Mouse (Mus musculus): ENCODE results near the gene Zfp846. TPM values are rescaled to one million over a fixed set of nuclear protein-coding genes. Genes with fewer than 3 reads are reported as not detected.

Gene Zfp846
- total and polyA plus RNA-seq, 3 experiments = 10.2 to 11.2 TPM; not detected in 1

- H3K36me3 ChIP-seq (ENCODE audit: control insufficient read depth in 1 of 2, insufficient read depth in 2 of 2, low read length in 2 of 2) = peaks cover 0 to 5% of the 10 kb centered on the region in 2 experiments; a peak in 2 of 4 replicates
- peaks cover 0 to 12% of the 10 kb centered on the region in 2 experiments; a peak in 1 of 4 replicates for H3K4me1 ChIP-seq (ENCODE audit: control insufficient read depth in 1 of 2, insufficient read depth in 2 of 2, low read length in 2 of 2)
- peak; percentile 70 to 75 for TF ChIP-seq EP300 (IDR thresholded peaks at IDR 0.05; ENCODE audit: low read depth in 1 of 2, low read length in 2 of 2)
- no peak for TF ChIP-seq SMC3 (IDR thresholded peaks at IDR 0.05; ENCODE audit: low read depth, low read length)
- no peak for TF ChIP-seq POLR2AphosphoS5 (IDR thresholded peaks at IDR 0.05; ENCODE audit: borderline replicate concordance, low read depth, low read length)
- no peak for TF ChIP-seq NRF1 (IDR thresholded peaks at IDR 0.05; ENCODE audit: insufficient read depth, low read depth, low read length, poor library complexity, severe bottlenecking)
- TF ChIP-seq ZC3H11A (IDR thresholded peaks at IDR 0.05; ENCODE audit: low read depth, low read length) = no peak
- TF ChIP-seq POLR2AphosphoS2 (IDR thresholded peaks at IDR 0.05; ENCODE audit: low read length) = no peak
- TF ChIP-seq KAT2A (conservative IDR thresholded peaks at IDR 0.05; ENCODE audit: low read depth, low read length) = no peak
- TF ChIP-seq CHD1 (IDR thresholded peaks at IDR 0.05; ENCODE audit: low read depth, low read length) = no peak
- TF ChIP-seq MYB (IDR thresholded peaks at IDR 0.05; ENCODE audit: low read depth, low read length) = 0 out of 2 replicates have a peak, but pooled peaks have one; percentile 17
- peak; percentile 58; the same call in 1 of the 2 replicates for TF ChIP-seq GATA1 (IDR thresholded peaks at IDR 0.05; ENCODE audit: low read depth, low read length)
- no peak for TF ChIP-seq POLR2A (IDR thresholded peaks at IDR 0.05; ENCODE audit: control insufficient read depth in 1 of 2, insufficient read depth in 1 of 2, low read depth in 1 of 2, low read length in 2 of 2, poor library complexity in 1 of 2)
- TF ChIP-seq HCFC1 (IDR thresholded peaks at IDR 0.05; ENCODE audit: low read depth, low read length) = no peak
- no peak for TF ChIP-seq UBTF (IDR thresholded peaks at IDR 0.05; ENCODE audit: borderline replicate concordance, insufficient read depth, low read depth, low read length)
- TF ChIP-seq BHLHE40 (IDR thresholded peaks at IDR 0.05; ENCODE audit: borderline replicate concordance, low read depth, low read length) = no peak
- TF ChIP-seq NELFE (IDR thresholded peaks at IDR 0.05; ENCODE audit: low read depth, low read length) = no peak
- TF ChIP-seq ZMIZ1 (IDR thresholded peaks at IDR 0.05; ENCODE audit: low read depth, low read length) = no peak
- peak; percentile 53 for TF ChIP-seq ETS1 (IDR thresholded peaks at IDR 0.05; ENCODE audit: low read depth, low read length)
- TF ChIP-seq E2F4 (IDR thresholded peaks at IDR 0.05; ENCODE audit: borderline replicate concordance, low read depth, low read length) = no peak
- TF ChIP-seq TAL1 (IDR thresholded peaks at IDR 0.05; ENCODE audit: low read length) = peak; percentile 7; the same call in 1 of the 2 replicates
- TF ChIP-seq TBP (IDR thresholded peaks at IDR 0.05; ENCODE audit: low read depth, low read length) = no peak
- no peak for TF ChIP-seq MEF2A (IDR thresholded peaks at IDR 0.05; ENCODE audit: extremely low read depth, insufficient replicate concordance, low read depth, low read length, poor library complexity, severe bottlenecking)
- no peak for TF ChIP-seq SIN3A (IDR thresholded peaks at IDR 0.05; ENCODE audit: low read length)
- TF ChIP-seq MYC (IDR thresholded peaks at IDR 0.05; ENCODE audit: low read depth, low read length) = no peak
- TF ChIP-seq GABPA (IDR thresholded peaks at IDR 0.05; ENCODE audit: low read depth, low read length) = no peak
- TF ChIP-seq USF1 (IDR thresholded peaks at IDR 0.05; ENCODE audit: low read depth, low read length) = no peak
- TF ChIP-seq ZKSCAN1 (IDR thresholded peaks at IDR 0.05; ENCODE audit: low read depth, low read length) = no peak
- no peak for TF ChIP-seq CTCF (IDR thresholded peaks at IDR 0.05 in 2 of 3, conservative IDR thresholded peaks at IDR 0.05 in 1 of 3; ENCODE audit: control insufficient read depth in 1 of 3, insufficient read depth in 1 of 3, low read depth in 2 of 3, low read length in 3 of 3, poor library complexity in 1 of 3, severe bottlenecking in 1 of 3)
- TF ChIP-seq RCOR1 (IDR thresholded peaks at IDR 0.05; ENCODE audit: low read depth, low read length) = 0 out of 2 replicates have a peak, but pooled peaks have one; percentile 13
- no peak; the same call in 1 of the 2 replicates for TF ChIP-seq MAX (IDR thresholded peaks at IDR 0.05; ENCODE audit: low read length)
- TF ChIP-seq TCF12 (IDR thresholded peaks at IDR 0.05; ENCODE audit: low read depth, low read length) = peak; percentile 64; the same call in 1 of the 2 replicates
- TF ChIP-seq JUND (IDR thresholded peaks at IDR 0.05; ENCODE audit: low read depth, low read length) = no peak
- TF ChIP-seq ZNF384 (IDR thresholded peaks at IDR 0.05; ENCODE audit: low read depth, low read length) = no peak
- no peak for TF ChIP-seq MXI1 (IDR thresholded peaks at IDR 0.05; ENCODE audit: low read depth, low read length)
- peak; percentile 72 for DNase-seq (ENCODE audit: low read depth, low spot score)
- H3K79me2 ChIP-seq (ENCODE audit: control insufficient read depth, insufficient read depth, low read length, poor library complexity) = no peaks in the 10 kb centered on the region
- H3K4me3 ChIP-seq (ENCODE audit: control insufficient read depth in 1 of 2, insufficient read depth in 1 of 2, low read depth in 2 of 2, low read length in 2 of 2) = no peak overlapping the region
- no peak overlapping the region for H3K9ac ChIP-seq (ENCODE audit: control insufficient read depth, low read depth, low read length, poor library complexity, severe bottlenecking)
- peaks cover 0 to 1% of the 10 kb centered on the region in 2 experiments; a peak in 1 of 4 replicates for H3K27me3 ChIP-seq (ENCODE audit: control insufficient read depth in 1 of 2, insufficient read depth in 2 of 2, low read length in 2 of 2)
- no peak overlapping the region for H3K27ac ChIP-seq (ENCODE audit: control insufficient read depth, low read depth, low read length)
- no peaks in the 10 kb centered on the region for H3K9me3 ChIP-seq (replicated peaks; ENCODE audit: insufficient read depth, low read length)
Observed at GRCm38 (mm10) chr9:20571060-20571459, 10.0 kb upstream of the Zfp846 start.
